Mouse (Mus musculus): ENCODE measurements at regions not wholly inside any gene's neighbourhood (a gene's known extent, or its start where the extent isn't known, plus 50 kb on each side); places are given as distances from the start of the nearest gene placed in this dataset.

DNA sequence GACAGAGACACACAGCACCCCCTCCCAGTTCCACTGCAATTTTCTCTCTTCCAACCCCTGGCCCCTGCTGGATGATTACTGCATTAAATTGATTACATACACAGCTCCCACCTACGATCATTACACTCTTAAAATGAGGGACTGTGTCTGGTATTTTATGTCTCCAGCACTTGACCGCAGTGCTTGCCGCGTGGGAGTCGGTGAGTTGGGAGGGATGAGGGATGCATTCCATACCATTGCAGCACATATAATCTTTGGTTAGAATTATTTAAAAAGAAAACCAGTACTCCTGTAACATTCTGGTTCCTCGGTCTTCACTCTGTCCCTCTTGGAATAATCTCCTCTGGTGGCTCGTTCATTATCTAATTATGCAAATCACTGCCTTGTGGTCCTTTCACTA, 230.2 kb upstream of the Far2 start:
- no peak for TF ChIP-seq POLR2A (IDR thresholded peaks at IDR 0.05; ENCODE audit: borderline replicate concordance, extremely low read depth, insufficient read depth, insufficient read length)
- no peak for ATAC-seq (ENCODE audit: low FRiP score, low read depth)
- H3K36me3 ChIP-seq (ENCODE audit: control insufficient read depth, insufficient read depth, low read length), result no peaks in the 10 kb centered on the region

DNA sequence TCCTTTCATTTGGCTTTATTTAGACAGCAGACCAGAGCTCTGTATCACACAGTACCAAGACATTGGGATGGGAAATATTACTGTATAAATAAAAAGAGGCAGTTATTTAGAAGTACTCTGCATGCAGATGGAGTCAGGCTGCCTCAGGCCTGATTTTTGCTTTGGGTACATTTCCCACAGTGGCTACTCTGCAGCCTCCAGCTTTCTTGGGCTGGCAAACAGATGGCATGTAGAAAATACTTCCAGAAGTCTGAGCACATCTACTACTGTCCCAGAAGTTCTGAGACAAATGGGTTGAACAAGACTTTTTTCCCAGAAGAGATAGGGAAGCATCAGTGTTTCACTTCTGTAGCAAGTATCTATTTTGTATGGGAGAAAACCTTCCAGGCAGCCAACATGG, 229.8 kb upstream of the Far2 start:
- ATAC-seq (ENCODE audit: low FRiP score, low read depth) (no peak), DNase-seq (ENCODE audit: low spot score) (no peak)
- no peak for TF ChIP-seq POLR2A (IDR thresholded peaks at IDR 0.05; ENCODE audit: borderline replicate concordance, extremely low read depth, insufficient read depth, insufficient read length)
- Histone ChIP-seq H3K9me3 (ENCODE audit: control insufficient read depth, low read length) (no peaks in the 10 kb centered on the region), H3K27ac (replicated peaks; ENCODE audit: low read depth, low read length) (no peak overlapping the region), H3K27me3 (ENCODE audit: control insufficient read depth, insufficient read depth, low read length) (no peaks in the 10 kb centered on the region), H3K36me3 (ENCODE audit: control insufficient read depth, insufficient read depth, low read length) (no peaks in the 10 kb centered on the region), H3K4me3 (replicated peaks; ENCODE audit: low read length) (no peak overlapping the region), H3K9ac (ENCODE audit: low read depth, low read length, severe bottlenecking) (no peak overlapping the region), H3K4me2 (replicated peaks; ENCODE audit: low read depth, low read length, severe bottlenecking) (no peak overlapping the region), H3K4me1 (ENCODE audit: control insufficient read depth, insufficient read depth, low read length) (peaks cover 3% of the 10 kb centered on the region; the same call in 1 of the 2 replicates)

More for the DNA sequence above, 230.2 kb upstream of the Far2 start:
- H3K4me3 ChIP-seq (replicated peaks; ENCODE audit: low read length), result no peak overlapping the region
- H3K27me3 ChIP-seq (ENCODE audit: control insufficient read depth, insufficient read depth, low read length), result no peaks in the 10 kb centered on the region
- H3K4me2 ChIP-seq (replicated peaks; ENCODE audit: low read depth, low read length, severe bottlenecking), result no peak overlapping the region
- no peaks in the 10 kb centered on the region for H3K9me3 ChIP-seq (ENCODE audit: control insufficient read depth, low read length)
- WGBS, result 51% methylated on average over 7 of the region's 7 CpGs
- H3K27ac ChIP-seq (replicated peaks; ENCODE audit: low read depth, low read length), result no peak overlapping the region
- peaks cover 3% of the 10 kb centered on the region; the same call in 1 of the 2 replicates for H3K4me1 ChIP-seq (ENCODE audit: control insufficient read depth, insufficient read depth, low read length)
- no peak for DNase-seq (ENCODE audit: low spot score)
- H3K9ac ChIP-seq (ENCODE audit: low read depth, low read length, severe bottlenecking), result no peak overlapping the region

GRCm38 (mm10) chr6:147822215-147822614, 224.8 kb upstream of the Far2 start:
- DNase-seq (ENCODE audit: low spot score) (no peak), ATAC-seq (ENCODE audit: low FRiP score, low read depth) (no peak)
- Histone ChIP-seq H3K27me3 (ENCODE audit: control insufficient read depth, insufficient read depth, low read length) (no peaks in the 10 kb centered on the region), H3K4me2 (replicated peaks; ENCODE audit: low read depth, low read length, severe bottlenecking) (no peak overlapping the region), H3K4me3 (replicated peaks; ENCODE audit: low read length) (no peak overlapping the region), H3K9me3 (ENCODE audit: control insufficient read depth, low read length) (no peaks in the 10 kb centered on the region), H3K9ac (ENCODE audit: low read depth, low read length, severe bottlenecking) (no peak overlapping the region), H3K36me3 (ENCODE audit: control insufficient read depth, insufficient read depth, low read length) (no peaks in the 10 kb centered on the region), H3K27ac (replicated peaks; ENCODE audit: low read depth, low read length) (no peak overlapping the region), H3K4me1 (ENCODE audit: control insufficient read depth, insufficient read depth, low read length) (no peaks in the 10 kb centered on the region; the same call in 1 of the 2 replicates)
- no peak for TF ChIP-seq POLR2A (IDR thresholded peaks at IDR 0.05; ENCODE audit: borderline replicate concordance, extremely low read depth, insufficient read depth, insufficient read length)
- 24% methylated on average over 4 of the region's 4 CpGs for WGBS

- WGBS, result 72% methylated on average over 3 of the region's 3 CpGs
- H3K4me3 ChIP-seq (replicated peaks; ENCODE audit: low read length), result no peak overlapping the region
- ATAC-seq (ENCODE audit: low FRiP score, low read depth) (no peak), DNase-seq (ENCODE audit: low spot score) (no peak)
- H3K27ac ChIP-seq (replicated peaks; ENCODE audit: low read depth, low read length), result no peak overlapping the region
- H3K36me3 ChIP-seq (ENCODE audit: control insufficient read depth, insufficient read depth, low read length), result no peaks in the 10 kb centered on the region
- no peaks in the 10 kb centered on the region for H3K9me3 ChIP-seq (ENCODE audit: control insufficient read depth, low read length)
- TF ChIP-seq POLR2A (IDR thresholded peaks at IDR 0.05; ENCODE audit: borderline replicate concordance, extremely low read depth, insufficient read depth, insufficient read length), result no peak
- H3K27me3 ChIP-seq (ENCODE audit: control insufficient read depth, insufficient read depth, low read length), result no peaks in the 10 kb centered on the region
- H3K4me2 ChIP-seq (replicated peaks; ENCODE audit: low read depth, low read length, severe bottlenecking), result no peak overlapping the region
- 0 out of 2 replicates have a peak, but pooled peaks cover 3% of the 10 kb centered on the region for H3K4me1 ChIP-seq (ENCODE audit: control insufficient read depth, insufficient read depth, low read length)
- no peak overlapping the region for H3K9ac ChIP-seq (ENCODE audit: low read depth, low read length, severe bottlenecking)
Observed at GRCm38 (mm10) chr6:147832521-147832920, 214.5 kb upstream of the Far2 start.

DNA sequence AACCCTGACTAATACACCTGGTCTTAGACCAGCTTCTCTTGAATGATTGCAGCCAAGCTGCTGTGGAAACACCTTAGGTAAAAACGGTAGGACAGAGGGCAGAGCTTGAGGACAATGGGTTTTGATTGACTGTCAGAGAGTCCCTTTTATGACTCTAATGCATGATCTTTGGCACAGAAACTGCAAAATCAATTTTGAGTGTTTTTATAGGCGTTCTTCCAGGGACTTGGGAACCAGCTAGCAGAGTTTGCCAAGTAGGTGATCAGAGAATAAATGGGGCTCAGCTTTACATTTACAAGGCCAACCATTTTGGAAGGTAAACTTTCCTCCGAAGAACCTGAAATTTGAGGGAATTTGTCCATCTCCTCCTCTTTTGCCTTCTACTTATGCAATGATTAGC, 213.6 kb upstream of the Far2 start:
- 55% methylated on average over 3 of the region's 3 CpGs for WGBS
- 0 out of 2 replicates have a peak, but pooled peaks cover 3% of the 10 kb centered on the region for H3K4me1 ChIP-seq (ENCODE audit: control insufficient read depth, insufficient read depth, low read length)
- H3K27ac ChIP-seq (replicated peaks; ENCODE audit: low read depth, low read length), result no peak overlapping the region
- H3K9ac ChIP-seq (ENCODE audit: low read depth, low read length, severe bottlenecking), result no peak overlapping the region
- H3K27me3 ChIP-seq (ENCODE audit: control insufficient read depth, insufficient read depth, low read length), result no peaks in the 10 kb centered on the region
- H3K9me3 ChIP-seq (ENCODE audit: control insufficient read depth, low read length), result no peaks in the 10 kb centered on the region
- no peak overlapping the region for H3K4me3 ChIP-seq (replicated peaks; ENCODE audit: low read length)
- H3K36me3 ChIP-seq (ENCODE audit: control insufficient read depth, insufficient read depth, low read length), result no peaks in the 10 kb centered on the region
- DNase-seq (ENCODE audit: low spot score), result no peak
- no peak overlapping the region for H3K4me2 ChIP-seq (replicated peaks; ENCODE audit: low read depth, low read length, severe bottlenecking)
- no peak for TF ChIP-seq POLR2A (IDR thresholded peaks at IDR 0.05; ENCODE audit: borderline replicate concordance, extremely low read depth, insufficient read depth, insufficient read length)
- no peak for ATAC-seq (ENCODE audit: low FRiP score, low read depth)

DNA sequence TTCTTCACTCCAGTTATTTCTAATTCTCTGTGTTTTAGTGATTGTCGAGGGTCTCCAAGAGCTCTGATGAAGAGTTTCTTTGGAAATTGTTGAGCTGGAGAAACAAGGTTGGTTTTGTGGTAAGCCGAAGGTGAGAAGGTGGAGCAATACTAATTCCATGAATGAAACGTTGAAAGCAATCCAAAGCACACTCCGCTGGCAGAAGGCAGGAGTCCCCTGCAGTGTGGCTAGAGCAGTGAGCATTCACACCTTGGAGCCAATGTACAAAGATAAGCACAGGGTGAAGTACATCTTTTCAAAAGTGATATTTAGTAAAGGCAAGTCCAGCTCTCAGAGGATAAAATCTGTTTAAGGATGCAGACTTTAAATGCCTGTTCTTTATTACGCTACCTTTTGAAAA, 208.2 kb upstream of the Far2 start:
- H3K4me3 ChIP-seq (replicated peaks; ENCODE audit: low read length), result no peak overlapping the region
- DNase-seq (ENCODE audit: low spot score) (no peak), ATAC-seq (ENCODE audit: low FRiP score, low read depth) (no peak)
- H3K36me3 ChIP-seq (ENCODE audit: control insufficient read depth, insufficient read depth, low read length), result no peaks in the 10 kb centered on the region
- H3K4me1 ChIP-seq (ENCODE audit: control insufficient read depth, insufficient read depth, low read length), result no peaks in the 10 kb centered on the region
- no peaks in the 10 kb centered on the region for H3K27me3 ChIP-seq (ENCODE audit: control insufficient read depth, insufficient read depth, low read length)
- H3K9me3 ChIP-seq (ENCODE audit: control insufficient read depth, low read length), result no peaks in the 10 kb centered on the region
- no peak overlapping the region for H3K4me2 ChIP-seq (replicated peaks; ENCODE audit: low read depth, low read length, severe bottlenecking)
- WGBS, result 77% methylated on average over 5 of the region's 5 CpGs
- H3K27ac ChIP-seq (replicated peaks; ENCODE audit: low read depth, low read length), result no peak overlapping the region
- H3K9ac ChIP-seq (ENCODE audit: low read depth, low read length, severe bottlenecking), result no peak overlapping the region
- TF ChIP-seq POLR2A (IDR thresholded peaks at IDR 0.05; ENCODE audit: borderline replicate concordance, extremely low read depth, insufficient read depth, insufficient read length), result no peak
